Mouse (Mus musculus): ENCODE measurements around the gene Hmox2. TPM values are rescaled to one million over a fixed set of nuclear protein-coding genes. Genes with fewer than 3 reads are reported as not detected.
"Not testable (repeated sequence)": the region's sequence is repeated elsewhere in the genome, so short reads cannot be mapped to it uniquely, and the experiment has no call there.

Hmox2 gene
- polyA plus RNA-seq, 1 experiment from 2014 or later = 91.6 TPM

DNA sequence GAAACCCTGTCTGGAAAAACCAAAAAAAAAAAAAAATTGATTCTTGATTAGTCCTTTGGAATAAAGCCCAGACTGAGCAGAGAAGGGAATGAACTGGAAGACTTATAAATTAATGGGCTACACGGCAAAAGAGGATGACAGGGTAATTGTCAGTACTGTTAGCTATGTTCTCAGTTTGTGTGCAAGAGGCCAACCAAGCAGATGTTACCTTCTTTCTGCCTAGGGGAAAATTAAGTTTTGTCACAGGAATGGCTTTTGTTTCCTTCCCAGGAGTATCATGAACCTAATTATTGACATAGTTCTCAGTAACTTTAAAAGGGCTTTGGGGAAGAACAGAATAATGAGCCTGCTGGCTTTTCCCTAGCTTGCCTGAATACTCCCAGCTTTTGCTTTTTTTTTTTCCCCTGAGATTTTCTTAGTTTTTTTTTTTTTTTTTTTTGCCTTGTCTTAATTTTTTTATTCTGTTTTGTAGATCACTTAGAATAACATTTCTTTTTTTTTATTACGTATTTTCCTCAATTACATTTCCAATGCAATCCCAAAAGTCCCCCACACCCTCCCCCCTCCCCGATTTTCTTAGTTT lies 4.7 kb downstream of the Hmox2 start:
- peaks cover 14% of the 10 kb centered on the region for H3K4me1 ChIP-seq (ENCODE audit: control insufficient read depth, insufficient read depth, low read length)
- H3K36me3 ChIP-seq (ENCODE audit: control insufficient read depth, insufficient read depth, low read length) = no peaks in the 10 kb centered on the region
- no peaks in the 10 kb centered on the region for H3K27me3 ChIP-seq (ENCODE audit: control insufficient read depth, insufficient read depth, low read length)
- DNase-seq (no peak), ATAC-seq (ENCODE audit: low FRiP score, low TSS enrichment) (no peak)
- H3K9me3 ChIP-seq (ENCODE audit: control insufficient read depth, low read length) = no peaks in the 10 kb centered on the region
- H3K4me3 ChIP-seq (replicated peaks; ENCODE audit: low read depth, low read length) = no peak overlapping the region
- no peak overlapping the region for H3K27ac ChIP-seq (replicated peaks; ENCODE audit: low read depth, low read length)
- 81% methylated on average over 3 of the region's 3 CpGs for WGBS
- H3K4me2 ChIP-seq (ENCODE audit: low read length) = no peak overlapping the region
- H3K9ac ChIP-seq (replicated peaks; ENCODE audit: low read length) = no peak overlapping the region

DNA sequence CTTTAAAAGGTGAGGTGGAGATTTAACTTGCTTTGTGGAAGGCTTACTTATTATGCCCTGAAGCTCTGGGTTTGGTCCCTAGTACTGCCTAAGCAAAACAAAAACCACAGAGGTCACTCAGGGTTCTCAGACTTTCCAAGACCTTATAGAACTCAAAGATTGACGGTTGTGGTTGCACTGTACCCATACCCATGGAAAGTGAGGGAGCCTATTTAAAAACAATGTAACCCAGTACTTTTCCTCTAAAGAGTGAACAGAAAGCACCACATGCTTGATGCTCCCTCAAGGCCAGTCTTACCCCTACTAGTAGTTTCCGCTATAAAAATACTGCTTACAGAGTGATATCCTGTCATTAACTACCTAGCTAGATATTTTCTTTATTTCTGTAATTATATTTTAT lies 10.1 kb downstream of the Hmox2 start:
- no peak overlapping the region for H3K27ac ChIP-seq (replicated peaks; ENCODE audit: low read depth, low read length)
- no peaks in the 10 kb centered on the region for H3K27me3 ChIP-seq (ENCODE audit: control insufficient read depth, insufficient read depth, low read length)
- no peak overlapping the region for H3K4me2 ChIP-seq (ENCODE audit: low read length)
- DNase-seq (no peak), ATAC-seq (ENCODE audit: low FRiP score, low TSS enrichment) (no peak)
- no peaks in the 10 kb centered on the region for H3K36me3 ChIP-seq (ENCODE audit: control insufficient read depth, insufficient read depth, low read length)
- H3K9ac ChIP-seq (replicated peaks; ENCODE audit: low read length) = no peak overlapping the region
- no peaks in the 10 kb centered on the region for H3K9me3 ChIP-seq (ENCODE audit: control insufficient read depth, low read length)
- H3K4me3 ChIP-seq (replicated peaks; ENCODE audit: low read depth, low read length) = no peak overlapping the region
- no peaks in the 10 kb centered on the region for H3K4me1 ChIP-seq (ENCODE audit: control insufficient read depth, insufficient read depth, low read length)
- 91% methylated on average over 2 of the region's 2 CpGs for WGBS

GRCm38 (mm10) chr16:4739994-4740393 lies 13.8 kb downstream of the Hmox2 start:
- Histone ChIP-seq H3K4me2 (ENCODE audit: low read length) (no peak overlapping the region), H3K4me1 (ENCODE audit: control insufficient read depth, insufficient read depth, low read length) (no peaks in the 10 kb centered on the region), H3K36me3 (ENCODE audit: control insufficient read depth, insufficient read depth, low read length) (no peaks in the 10 kb centered on the region), H3K27ac (replicated peaks; ENCODE audit: low read depth, low read length) (no peak overlapping the region), H3K9me3 (ENCODE audit: control insufficient read depth, low read length) (no peaks in the 10 kb centered on the region), H3K27me3 (ENCODE audit: control insufficient read depth, insufficient read depth, low read length) (no peaks in the 10 kb centered on the region), H3K9ac (replicated peaks; ENCODE audit: low read length) (no peak overlapping the region), H3K4me3 (replicated peaks; ENCODE audit: low read depth, low read length) (no peak overlapping the region)
- DNase-seq (no peak), ATAC-seq (ENCODE audit: low FRiP score, low TSS enrichment) (no peak)
- 89% methylated on average over 2 of the region's 2 CpGs for WGBS

DNA sequence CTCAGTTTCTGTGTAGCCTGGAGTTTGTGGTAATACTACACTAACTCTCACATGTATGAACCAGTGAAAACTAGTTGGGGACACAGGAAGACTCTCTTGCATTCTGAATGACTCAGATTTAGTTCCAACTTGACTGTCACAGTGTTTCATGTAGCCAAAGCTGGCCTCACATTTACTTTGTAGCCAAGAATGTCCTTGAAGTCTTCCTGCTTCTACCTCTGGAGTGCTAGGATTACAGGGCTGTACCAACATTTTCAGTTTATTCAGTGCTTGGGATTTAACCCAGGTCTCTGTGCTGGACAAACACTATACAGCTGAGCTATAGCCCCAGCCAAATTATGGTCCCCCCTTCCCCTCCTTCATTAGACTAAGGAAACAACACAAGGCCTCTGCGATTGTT lies 16.0 kb downstream of the Hmox2 start:
- H3K9me3 ChIP-seq (ENCODE audit: control insufficient read depth, low read length) = no peaks in the 10 kb centered on the region
- DNase-seq (no peak), ATAC-seq (ENCODE audit: low FRiP score, low TSS enrichment) (no peak)
- H3K36me3 ChIP-seq (ENCODE audit: control insufficient read depth, insufficient read depth, low read length) = no peaks in the 10 kb centered on the region
- H3K27me3 ChIP-seq (ENCODE audit: control insufficient read depth, insufficient read depth, low read length) = no peaks in the 10 kb centered on the region
- no peak overlapping the region for H3K27ac ChIP-seq (replicated peaks; ENCODE audit: low read depth, low read length)
- H3K4me3 ChIP-seq (replicated peaks; ENCODE audit: low read depth, low read length) = no peak overlapping the region
- no peak overlapping the region for H3K9ac ChIP-seq (replicated peaks; ENCODE audit: low read length)
- 97% methylated on average over 1 of the region's 1 CpGs for WGBS
- no peak overlapping the region for H3K4me2 ChIP-seq (ENCODE audit: low read length)
- no peaks in the 10 kb centered on the region for H3K4me1 ChIP-seq (ENCODE audit: control insufficient read depth, insufficient read depth, low read length)

- H3K4me3 ChIP-seq (replicated peaks; ENCODE audit: low read depth, low read length) = no peak overlapping the region
- no peak overlapping the region for H3K9ac ChIP-seq (replicated peaks; ENCODE audit: low read length)
- H3K27ac ChIP-seq (replicated peaks; ENCODE audit: low read depth, low read length) = no peak overlapping the region
- WGBS = 97% methylated on average over 3 of the region's 3 CpGs
- no peaks in the 10 kb centered on the region for H3K9me3 ChIP-seq (ENCODE audit: control insufficient read depth, low read length)
- ATAC-seq (ENCODE audit: low FRiP score, low TSS enrichment) (no peak), DNase-seq (no peak)
- H3K36me3 ChIP-seq (ENCODE audit: control insufficient read depth, insufficient read depth, low read length) = no peaks in the 10 kb centered on the region
- no peak overlapping the region for H3K4me2 ChIP-seq (ENCODE audit: low read length)
- no peaks in the 10 kb centered on the region for H3K27me3 ChIP-seq (ENCODE audit: control insufficient read depth, insufficient read depth, low read length)
- H3K4me1 ChIP-seq (ENCODE audit: control insufficient read depth, insufficient read depth, low read length) = peaks cover under 1% of the 10 kb centered on the region; the same call in 1 of the 2 replicates
These were observed 26.0 kb downstream of the Hmox2 start for GRCm38 (mm10) chr16:4752155-4752554.

DNA sequence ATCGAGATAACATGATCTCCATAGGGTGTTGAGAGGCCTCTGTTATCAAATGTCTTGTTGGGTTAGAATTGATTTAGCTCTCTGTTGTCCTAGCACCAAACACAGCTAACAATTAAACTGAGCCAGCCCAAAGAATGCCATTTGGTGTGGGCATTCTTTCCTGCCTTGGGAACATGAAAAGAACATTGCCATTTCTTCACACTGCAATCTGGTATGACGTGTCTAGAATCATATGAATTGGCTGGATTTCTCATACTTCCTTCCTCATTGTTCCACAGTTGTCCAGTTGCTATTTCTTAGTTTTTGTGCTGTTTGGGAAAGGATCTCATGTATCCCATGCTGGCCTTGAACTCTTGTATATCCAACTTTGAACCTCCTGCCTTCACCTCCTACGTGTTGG lies 27.9 kb downstream of the Hmox2 start:
- H3K27ac ChIP-seq (replicated peaks; ENCODE audit: low read depth, low read length) = no peak overlapping the region
- no peak overlapping the region for H3K4me2 ChIP-seq (ENCODE audit: low read length)
- DNase-seq (no peak), ATAC-seq (ENCODE audit: low FRiP score, low TSS enrichment) (no peak)
- H3K4me3 ChIP-seq (replicated peaks; ENCODE audit: low read depth, low read length) = no peak overlapping the region
- H3K4me1 ChIP-seq (ENCODE audit: control insufficient read depth, insufficient read depth, low read length) = peaks cover 9% of the 10 kb centered on the region; the same call in 1 of the 2 replicates
- H3K9ac ChIP-seq (replicated peaks; ENCODE audit: low read length) = no peak overlapping the region
- 92% methylated on average over 3 of the region's 3 CpGs for WGBS
- no peaks in the 10 kb centered on the region for H3K36me3 ChIP-seq (ENCODE audit: control insufficient read depth, insufficient read depth, low read length)
- no peaks in the 10 kb centered on the region for H3K9me3 ChIP-seq (ENCODE audit: control insufficient read depth, low read length)
- H3K27me3 ChIP-seq (ENCODE audit: control insufficient read depth, insufficient read depth, low read length) = no peaks in the 10 kb centered on the region

- H3K36me3 ChIP-seq (ENCODE audit: control insufficient read depth, insufficient read depth, low read length); H3K9me3 ChIP-seq (ENCODE audit: control insufficient read depth, low read length); H3K4me1 ChIP-seq (ENCODE audit: control insufficient read depth, insufficient read depth, low read length); H3K27me3 ChIP-seq (ENCODE audit: control insufficient read depth, insufficient read depth, low read length): not testable (repeated sequence)
- 3% methylated on average over 27 of the region's 42 CpGs for WGBS
- Histone ChIP-seq H3K4me3 (replicated peaks; ENCODE audit: low read depth, low read length) (peak overlapping the region; percentile 37), H3K27ac (replicated peaks; ENCODE audit: low read depth, low read length) (peak overlapping the region; percentile 78), H3K4me2 (ENCODE audit: low read length) (peak overlapping the region; percentile 52), H3K9ac (replicated peaks; ENCODE audit: low read length) (peak overlapping the region; percentile 53; the same call in 1 of the 2 replicates)
- ATAC-seq (ENCODE audit: low FRiP score, low TSS enrichment) = peak; percentile 79
- DNase-seq = peak; percentile 64
These were observed 30.6 kb downstream of the Hmox2 start for GRCm38 (mm10) chr16:4756660-4757335.

DNA sequence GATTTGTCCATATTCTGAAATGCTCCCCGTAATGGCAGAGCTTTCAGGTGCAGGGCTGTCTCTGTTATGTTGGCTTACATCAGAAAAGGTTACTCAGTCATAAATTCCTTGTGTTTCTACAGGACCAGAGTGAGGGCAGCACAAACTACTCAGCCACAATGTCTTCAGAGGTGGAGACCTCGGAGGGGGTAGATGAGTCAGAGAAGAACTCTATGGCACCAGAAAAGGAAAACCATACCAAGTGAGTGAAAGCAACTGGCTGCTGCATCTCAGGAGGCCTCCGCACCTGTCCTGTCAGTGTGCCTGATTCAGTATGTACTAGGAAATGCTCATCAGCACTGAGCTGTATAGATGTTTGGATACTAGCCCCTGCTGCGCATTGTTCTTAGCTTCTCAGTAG lies 36.3 kb downstream of the Hmox2 start:
- H3K9ac ChIP-seq (replicated peaks; ENCODE audit: low read length) = no peak overlapping the region
- H3K9me3 ChIP-seq (ENCODE audit: control insufficient read depth, low read length) = no peaks in the 10 kb centered on the region
- no peak overlapping the region for H3K4me2 ChIP-seq (ENCODE audit: low read length)
- no peaks in the 10 kb centered on the region for H3K27me3 ChIP-seq (ENCODE audit: control insufficient read depth, insufficient read depth, low read length)
- WGBS = 94% methylated on average over 4 of the region's 4 CpGs
- H3K36me3 ChIP-seq (ENCODE audit: control insufficient read depth, insufficient read depth, low read length) = peaks cover 34% of the 10 kb centered on the region
- peaks cover 5% of the 10 kb centered on the region; the same call in 1 of the 2 replicates for H3K4me1 ChIP-seq (ENCODE audit: control insufficient read depth, insufficient read depth, low read length)
- no peak for ATAC-seq (ENCODE audit: low FRiP score, low TSS enrichment)
- no peak overlapping the region for H3K27ac ChIP-seq (replicated peaks; ENCODE audit: low read depth, low read length)
- H3K4me3 ChIP-seq (replicated peaks; ENCODE audit: low read depth, low read length) = no peak overlapping the region
- DNase-seq = no peak

- H3K9me3 ChIP-seq (ENCODE audit: control insufficient read depth, low read length) = no peaks in the 10 kb centered on the region
- no peak overlapping the region for H3K4me2 ChIP-seq (ENCODE audit: low read length)
- no peak overlapping the region for H3K4me3 ChIP-seq (replicated peaks; ENCODE audit: low read depth, low read length)
- no peak overlapping the region for H3K27ac ChIP-seq (replicated peaks; ENCODE audit: low read depth, low read length)
- 41% methylated on average over 2 of the region's 2 CpGs for whole genome bisulfite sequencing
- H3K27me3 ChIP-seq (ENCODE audit: control insufficient read depth, insufficient read depth, low read length) = no peaks in the 10 kb centered on the region
- H3K4me1 ChIP-seq (ENCODE audit: control insufficient read depth, insufficient read depth, low read length) = no peaks in the 10 kb centered on the region
- H3K36me3 ChIP-seq (ENCODE audit: control insufficient read depth, insufficient read depth, low read length) = peaks cover 42% of the 10 kb centered on the region
- no peak for ATAC-seq (ENCODE audit: low FRiP score, low TSS enrichment)
- peak; percentile 78 for DNase-seq
- no peak overlapping the region for H3K9ac ChIP-seq (replicated peaks; ENCODE audit: low read length)
These were observed 37.1 kb downstream of the Hmox2 start for GRCm38 (mm10) chr16:4763276-4763675.
